Mouse (Mus musculus) left cerebral cortex, postnatal 4 days (tissue): Measurements from ENCODE around the gene Pdgfra. TPM values are rescaled to one million over a fixed set of nuclear protein-coding genes. Genes with fewer than 3 reads are reported as not detected.

Source experiments
- DNase-seq: peaks from one replicate; pipeline ENCODE4 v3.0.0-alpha.2; 2022
- intact Hi-C: fragments of 180-260 bp; cut with DNase I; formaldehyde crosslinking; loops from one replicate; pipeline ENCODE4 v1.15.1; 2025
- total RNA-seq, 2 experiments: library from RNA; stranded (reverse); gene quantifications; 2 replicates each; pipeline ENCODE4 v1.2.3; 2021

The Pdgfra gene
- total RNA-seq: 10 to 100 TPM; 61.5 to 68.4 TPM

DNA sequence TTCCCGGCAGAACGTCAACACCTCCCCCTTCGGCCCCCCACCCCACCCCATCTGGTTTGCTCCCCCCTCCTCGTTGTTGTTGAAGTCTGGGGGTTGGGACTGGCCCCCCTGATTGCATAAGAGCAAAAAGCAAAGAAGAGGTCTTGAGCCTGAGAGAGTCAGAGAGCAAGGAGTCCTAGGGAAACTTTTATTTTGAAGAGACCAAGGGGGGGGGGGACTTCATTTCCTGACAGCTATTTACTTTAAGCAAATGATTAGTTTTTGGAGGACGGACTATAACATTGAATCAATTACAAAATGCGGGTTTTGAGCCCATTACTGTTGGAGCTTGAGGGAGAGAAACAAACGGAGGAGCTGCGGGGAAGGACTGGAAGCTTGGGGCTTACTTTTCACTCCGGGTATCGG is at the start of gene Pdgfra:
TSS of gene Pdgfra (plus strand) at position 272 of the 405 bp plus-strand sequence.
- intact Hi-C loops: loop anchor here (5.0 kb wide), 3 partner anchors 190 to 1390 kb away; no protein-coding TSS in a partner anchor
- DNase-seq: no peak

DNA sequence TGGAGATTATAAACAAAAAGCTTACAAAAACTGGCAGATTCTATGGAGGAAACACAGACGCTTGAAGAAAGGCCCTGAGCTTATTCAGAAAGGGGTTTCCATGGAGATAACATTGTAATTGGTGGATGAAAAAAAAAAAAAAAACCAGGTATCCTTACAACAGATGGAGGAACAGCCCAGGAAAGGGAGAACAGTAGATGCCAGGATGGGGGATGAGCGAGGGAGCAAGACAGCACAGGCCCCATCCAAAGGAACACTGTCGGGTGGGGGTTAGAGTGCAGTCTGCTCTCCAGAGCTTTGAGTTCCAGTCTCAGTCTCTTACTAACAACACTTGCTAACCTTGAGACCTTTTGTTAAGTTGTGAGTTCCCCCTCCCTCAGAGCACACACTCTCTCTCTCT is 45.6 kb upstream of the Pdgfra start:
- intact Hi-C loops: no loop called here
- DNase-seq: no peak

DNA sequence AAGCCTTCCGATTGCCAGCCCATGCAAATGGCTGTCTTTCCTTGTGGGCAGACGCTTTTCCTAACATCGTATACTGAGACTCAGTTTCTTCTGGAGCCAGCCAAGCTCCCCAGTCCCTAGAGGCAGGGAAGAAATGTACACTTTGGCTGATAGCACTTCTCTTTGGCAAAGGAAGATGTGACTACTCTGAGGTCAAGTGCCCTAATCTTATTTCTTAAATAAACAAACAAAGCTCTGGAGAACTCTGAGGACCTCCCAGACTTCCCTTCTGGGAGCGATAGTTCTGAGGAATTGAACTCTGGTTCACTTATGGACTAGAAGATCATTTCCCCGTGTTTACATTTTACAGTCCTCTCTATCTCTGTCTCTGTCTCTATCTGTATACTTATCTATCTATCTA is 42.7 kb upstream of the Pdgfra start:
- intact Hi-C loops: no loop called here
- no peak for DNase-seq

DNA sequence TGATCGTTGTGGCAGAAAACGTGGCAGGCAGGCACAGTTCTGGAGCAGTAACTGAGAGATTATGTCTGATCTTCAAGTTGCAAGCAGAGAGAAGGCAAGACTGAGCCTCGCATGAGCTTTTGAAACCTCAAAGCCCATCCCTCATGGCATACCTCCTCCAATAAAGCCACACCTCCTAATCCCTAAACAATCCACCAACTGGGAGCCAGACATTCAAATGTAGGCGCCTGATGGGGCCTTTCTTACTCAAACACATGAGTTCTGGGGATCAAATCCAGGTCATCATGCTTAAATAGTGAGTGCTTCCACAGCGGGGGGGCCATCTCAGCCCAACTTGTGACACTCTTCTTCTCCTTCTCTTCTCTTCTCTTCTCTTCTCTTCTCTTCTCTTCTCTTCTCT is 40.3 kb upstream of the Pdgfra start:
- DNase-seq: no peak
- intact Hi-C loops: no loop called here

DNA sequence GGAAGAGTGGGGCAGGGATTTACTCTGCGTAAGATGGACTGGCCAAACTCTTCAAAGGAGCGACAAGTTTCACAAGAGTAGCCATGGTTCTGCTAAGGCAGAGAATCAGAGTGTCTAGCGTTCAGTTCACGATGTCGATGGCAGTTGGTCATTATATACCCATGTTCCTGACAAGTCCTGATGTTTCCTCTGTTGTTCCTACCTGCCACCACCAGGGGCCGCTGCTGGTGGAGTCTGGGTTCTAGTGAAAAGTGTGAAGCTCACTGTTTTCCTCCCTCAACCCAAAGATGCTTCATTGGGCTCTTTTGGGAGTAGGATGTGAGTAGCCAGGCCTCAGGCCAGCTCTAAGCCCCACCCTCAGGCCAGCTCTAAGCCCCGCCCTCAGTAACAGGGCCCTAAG is 33.3 kb upstream of the Pdgfra start:
- intact Hi-C loops: no loop called here
- peak; percentile 11 for DNase-seq

DNA sequence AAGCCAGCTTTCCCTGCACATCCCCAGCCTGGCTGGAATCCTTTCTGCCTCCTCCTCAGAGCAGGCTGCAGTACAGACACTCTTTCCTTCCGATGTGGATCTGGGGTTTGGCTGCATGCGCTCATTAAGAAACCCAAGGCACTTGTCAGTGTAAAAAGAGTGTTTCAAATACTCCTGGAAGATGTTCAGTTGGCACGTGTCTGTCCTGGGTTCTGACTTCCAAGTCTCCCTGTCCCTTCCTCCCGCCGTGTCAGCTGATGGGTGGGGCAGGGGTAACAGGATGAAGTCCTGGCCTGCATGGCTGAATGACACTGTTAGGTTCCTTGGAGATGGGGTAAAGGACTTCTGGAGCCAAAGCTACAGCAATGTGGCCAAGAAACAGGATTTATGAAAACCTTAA is 30.4 kb upstream of the Pdgfra start:
- intact Hi-C loops: no loop called here
- DNase-seq: peak; percentile 10

DNA sequence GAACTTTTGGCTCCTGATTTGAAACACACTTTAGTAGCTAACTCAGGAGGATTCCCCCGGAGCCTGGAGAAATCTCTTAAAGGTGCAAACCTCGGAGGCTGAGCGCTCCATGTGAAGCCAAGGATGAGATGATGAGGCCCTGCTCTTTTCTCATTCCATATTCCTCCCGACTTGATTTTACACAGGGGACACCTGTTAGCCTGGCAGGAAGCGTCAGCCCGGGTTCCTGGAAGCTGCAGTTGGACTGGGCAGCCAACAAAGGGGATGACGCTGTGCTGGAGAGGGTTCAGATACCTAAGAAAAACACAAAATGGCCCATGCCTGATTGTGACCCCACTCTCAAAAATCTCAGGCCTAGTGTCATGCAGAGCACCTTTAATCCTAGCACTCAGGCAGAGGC is 17.4 kb upstream of the Pdgfra start:
- no peak for DNase-seq
- intact Hi-C loops: no loop called here

DNA sequence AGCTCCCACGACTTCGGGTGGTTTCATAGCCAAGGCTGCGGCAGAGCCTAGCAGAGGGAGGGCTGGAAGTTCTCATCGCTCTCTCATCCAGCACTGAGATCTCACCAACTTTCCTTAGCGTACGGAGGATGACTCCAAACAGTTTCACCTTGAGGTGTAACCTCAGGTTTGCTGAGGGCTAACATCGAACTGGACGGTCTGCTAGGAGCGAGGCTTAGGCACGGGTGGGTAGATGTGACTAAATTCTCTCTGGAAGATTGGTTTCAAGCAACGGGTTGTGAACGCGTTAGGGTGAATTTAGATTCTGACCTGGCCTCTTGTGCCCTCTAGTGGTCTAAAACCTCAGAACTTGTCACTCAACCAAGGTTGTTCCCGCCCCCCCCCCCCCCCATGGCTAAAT is 9.0 kb upstream of the Pdgfra start:
- intact Hi-C loops: loop anchor here (10.0 kb wide), 2 partner anchors 338 to 828 kb away; no protein-coding TSS in a partner anchor
- peak; percentile 63 for DNase-seq

DNA sequence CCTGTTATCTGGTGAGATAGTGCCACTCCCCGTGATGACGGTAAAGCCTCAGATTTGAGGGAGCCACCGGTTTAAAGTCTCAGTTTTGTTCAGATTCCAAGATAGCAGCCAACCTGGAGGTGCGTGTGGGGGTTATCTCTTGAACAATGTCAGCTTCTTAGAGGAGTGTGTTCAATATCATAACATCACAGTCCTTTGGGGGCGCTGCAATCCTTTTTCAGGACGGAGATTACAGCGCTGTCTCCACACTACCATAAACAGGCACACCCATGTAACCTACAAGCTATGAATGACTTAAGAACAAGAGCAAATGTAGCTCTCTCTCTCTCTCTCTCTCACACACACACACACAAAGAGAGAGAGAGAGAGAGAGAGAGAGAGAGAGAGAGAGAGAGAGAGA is 8.3 kb upstream of the Pdgfra start:
- intact Hi-C loops: loop anchor here (10.0 kb wide), 2 partner anchors 339 to 829 kb away; no protein-coding TSS in a partner anchor
- no peak for DNase-seq

DNA sequence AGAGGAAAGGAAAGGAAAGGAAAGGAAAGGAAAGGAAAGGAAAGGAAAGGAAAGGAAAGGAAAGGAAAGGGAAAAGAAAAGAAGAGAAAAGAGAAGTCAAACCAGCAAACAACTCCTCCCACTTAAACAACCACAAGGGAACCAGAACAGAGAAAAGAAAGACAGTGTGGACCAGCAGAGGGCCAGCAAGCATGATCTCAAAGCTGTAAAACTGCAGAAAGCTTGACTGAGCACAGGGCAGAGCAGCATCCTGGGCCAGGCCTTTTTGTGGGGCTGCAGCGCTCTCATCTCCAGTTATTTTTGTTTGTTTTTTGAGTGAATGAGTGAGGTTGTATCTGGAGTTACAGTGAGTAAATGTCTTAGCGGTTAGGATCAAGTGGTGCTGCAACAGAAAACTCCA is 6.8 kb upstream of the Pdgfra start:
- intact Hi-C loops: loop anchor here (10.0 kb wide), 2 partner anchors 341 to 831 kb away; no protein-coding TSS in a partner anchor
- no peak for DNase-seq

DNA sequence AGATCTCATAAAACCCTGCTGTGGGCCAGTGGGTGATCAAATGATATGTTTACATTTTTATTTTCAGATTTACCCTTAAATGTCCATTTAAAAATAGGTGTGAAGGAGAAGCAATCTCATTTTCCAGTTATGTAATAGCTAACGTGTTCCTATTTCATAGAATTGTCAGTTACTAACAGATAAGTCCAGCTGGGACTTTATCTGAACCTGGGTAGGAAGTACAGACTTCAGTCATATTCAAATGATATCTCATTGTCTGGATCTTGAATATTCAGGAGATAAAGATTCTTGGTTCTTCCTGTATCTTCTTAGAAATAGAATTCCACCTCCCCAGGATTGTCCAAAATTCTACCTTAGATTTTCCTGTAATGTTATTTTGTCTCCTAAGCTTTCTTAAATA is 5.6 kb upstream of the Pdgfra start:
- DNase-seq: no peak
- intact Hi-C loops: loop anchor here (10.0 kb wide), 2 partner anchors 342 to 832 kb away; no protein-coding TSS in a partner anchor

DNA sequence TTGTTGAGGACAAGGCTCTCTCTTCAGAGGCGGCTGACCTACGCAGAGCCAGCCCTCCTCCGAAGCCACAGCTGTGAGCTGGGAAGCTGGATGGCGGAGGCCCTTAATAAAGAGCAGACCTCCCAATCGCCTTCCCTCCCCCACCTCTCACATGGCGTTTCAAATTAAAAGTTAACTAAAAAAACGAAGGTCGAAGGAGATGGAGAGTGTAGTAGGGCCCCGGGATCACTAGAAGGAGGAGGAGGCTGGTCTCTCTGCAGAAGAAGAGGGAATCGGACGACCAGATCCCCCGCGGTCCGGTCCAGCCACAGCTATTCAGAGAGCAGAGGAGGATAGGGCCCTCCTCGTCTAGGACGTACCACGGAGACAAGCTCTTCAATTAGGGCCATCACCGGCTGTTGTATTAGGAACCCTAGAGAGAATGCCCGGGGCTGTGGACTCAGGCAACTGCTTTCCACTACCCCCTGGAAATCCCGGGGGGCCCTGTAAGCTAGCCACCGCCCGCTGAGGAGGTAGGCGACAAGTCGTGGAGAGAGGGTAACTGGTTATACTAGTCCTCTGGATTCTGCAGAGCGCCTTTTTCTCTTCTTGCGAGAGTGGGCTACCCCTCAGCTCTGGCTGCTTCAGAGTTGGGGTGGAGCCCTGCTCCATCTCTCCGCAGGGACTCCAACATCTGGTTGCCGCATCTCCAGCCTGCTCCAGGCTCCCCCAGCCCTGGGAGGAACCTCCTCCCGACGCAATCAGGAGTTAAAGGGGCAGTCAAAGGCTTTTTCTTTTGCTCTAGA is 3.6 kb upstream of the Pdgfra start:
- no peak for DNase-seq
- intact Hi-C loops: loop anchor here (10.0 kb wide), 2 partner anchors 344 to 834 kb away; no protein-coding TSS in a partner anchor

DNA sequence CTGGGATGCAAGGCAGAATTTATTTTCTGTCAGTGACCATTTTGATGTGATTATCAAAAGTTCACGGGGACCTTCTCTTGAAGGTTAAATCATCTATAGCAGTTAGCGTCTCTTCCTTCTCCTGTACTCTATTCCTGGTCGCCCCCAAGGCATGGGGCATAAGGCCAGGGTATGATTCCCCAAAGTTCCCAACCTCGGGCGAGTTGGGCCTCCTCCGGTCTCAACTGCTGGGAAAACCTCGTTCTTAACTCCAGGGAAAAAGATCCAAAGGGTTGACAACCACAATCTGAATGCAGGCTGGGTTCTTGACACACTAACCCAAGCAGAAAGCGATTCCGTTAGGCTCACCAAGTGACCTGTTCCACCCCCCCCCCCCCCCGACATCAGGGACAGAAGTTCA is 2.7 kb upstream of the Pdgfra start:
- intact Hi-C loops: loop anchor here (10.0 kb wide), 2 partner anchors 345 to 835 kb away; no protein-coding TSS in a partner anchor

DNA sequence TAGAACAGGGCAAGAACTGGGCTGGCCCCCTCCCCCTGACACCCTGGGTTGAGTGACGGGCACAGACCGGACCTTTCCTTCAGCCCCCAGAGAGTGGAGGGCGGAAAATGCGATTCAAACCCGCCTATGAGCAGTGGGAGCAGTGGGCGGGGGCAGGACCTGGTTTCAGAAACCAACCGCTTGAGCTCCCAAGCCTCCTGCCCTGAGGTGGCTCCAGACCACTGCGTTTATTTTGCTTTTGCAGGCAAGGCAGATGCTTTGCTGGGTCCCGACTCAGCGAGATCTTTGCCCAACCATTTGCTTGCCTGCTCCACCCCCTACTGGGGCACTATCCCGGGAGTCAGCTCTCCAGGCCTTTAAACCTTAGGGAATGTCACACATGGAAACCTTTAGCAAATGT is 2.2 kb upstream of the Pdgfra start:
- no peak for DNase-seq
- intact Hi-C loops: loop anchor here (5.0 to 10.0 kb wide), 5 partner anchors 188 to 1388 kb away; no protein-coding TSS in a partner anchor

More for the DNA sequence above, 2.7 kb upstream of the Pdgfra start:
- no peak for DNase-seq

DNA sequence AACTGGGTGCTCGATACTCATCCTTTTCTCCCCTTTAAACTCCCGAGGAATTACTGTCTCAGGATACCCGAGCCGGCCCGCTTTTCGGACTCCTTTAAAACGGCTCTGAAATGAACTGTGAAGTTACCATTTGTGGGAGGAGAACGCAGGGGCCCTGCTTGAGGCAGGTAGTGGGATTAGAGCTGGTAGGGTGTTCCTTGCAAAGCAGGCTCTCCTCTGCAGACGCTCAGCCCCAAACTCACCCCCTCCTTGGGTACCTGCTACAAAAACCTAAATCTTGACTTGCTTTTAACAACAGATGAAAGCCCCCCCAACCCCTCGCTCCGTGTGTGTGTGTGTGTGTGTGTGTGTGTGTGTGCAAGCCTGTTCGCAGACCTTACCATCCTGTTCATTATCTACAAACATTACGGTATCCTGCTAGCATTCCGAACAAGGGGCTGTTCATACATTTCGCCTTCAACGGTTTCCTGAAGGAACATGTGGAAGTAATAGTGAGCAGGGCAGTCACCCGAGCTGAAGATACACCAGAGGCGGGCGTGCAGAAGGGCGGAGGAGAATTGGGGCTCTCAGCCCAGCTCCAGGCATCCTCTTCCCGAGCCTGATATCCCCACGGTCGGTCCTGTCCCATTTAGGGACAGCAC is 1.6 kb upstream of the Pdgfra start:
- intact Hi-C loops: loop anchor here (5.0 kb wide), 3 partner anchors 188 to 1388 kb away; no protein-coding TSS in a partner anchor
- no peak for DNase-seq

DNA sequence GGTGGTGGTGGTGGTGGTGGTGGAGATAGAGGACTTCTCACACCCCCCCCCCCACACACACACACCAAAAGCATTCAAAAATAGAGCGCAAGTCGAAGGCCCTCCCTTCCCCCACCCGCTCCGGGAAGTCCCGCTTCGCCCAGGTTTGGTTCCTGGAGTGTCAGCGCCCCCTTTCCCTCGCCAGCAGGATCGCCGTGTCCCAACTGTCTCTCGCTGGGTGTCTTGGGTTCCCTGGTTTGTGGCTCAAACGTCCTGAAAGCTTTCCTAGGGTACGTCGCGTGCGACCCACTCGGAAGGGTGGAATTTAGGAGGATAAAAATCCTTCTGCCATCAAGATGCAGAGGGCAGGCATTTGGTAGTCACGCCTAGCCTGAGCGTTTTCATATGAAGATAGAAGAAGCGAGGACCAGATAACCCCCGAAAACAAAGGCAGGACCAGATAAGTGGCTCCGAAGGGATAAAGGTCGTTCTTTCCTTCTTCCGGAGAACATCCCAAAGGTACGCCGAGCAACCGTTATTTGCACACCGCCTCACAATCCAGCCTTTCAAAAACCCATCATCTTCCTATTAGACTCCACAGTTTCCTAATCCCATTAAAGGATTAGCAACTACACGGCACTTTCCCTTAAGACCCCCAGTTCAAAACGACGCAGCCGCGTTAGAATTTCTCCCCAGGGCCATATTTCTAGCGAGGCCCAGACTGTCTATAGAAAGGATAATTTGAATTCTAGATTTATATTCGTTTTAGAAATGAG is 769 bp upstream of the Pdgfra start:
- peak; percentile 78 for DNase-seq
- intact Hi-C loops: loop anchor here (5.0 kb wide), 3 partner anchors 189 to 1389 kb away; no protein-coding TSS in a partner anchor

DNA sequence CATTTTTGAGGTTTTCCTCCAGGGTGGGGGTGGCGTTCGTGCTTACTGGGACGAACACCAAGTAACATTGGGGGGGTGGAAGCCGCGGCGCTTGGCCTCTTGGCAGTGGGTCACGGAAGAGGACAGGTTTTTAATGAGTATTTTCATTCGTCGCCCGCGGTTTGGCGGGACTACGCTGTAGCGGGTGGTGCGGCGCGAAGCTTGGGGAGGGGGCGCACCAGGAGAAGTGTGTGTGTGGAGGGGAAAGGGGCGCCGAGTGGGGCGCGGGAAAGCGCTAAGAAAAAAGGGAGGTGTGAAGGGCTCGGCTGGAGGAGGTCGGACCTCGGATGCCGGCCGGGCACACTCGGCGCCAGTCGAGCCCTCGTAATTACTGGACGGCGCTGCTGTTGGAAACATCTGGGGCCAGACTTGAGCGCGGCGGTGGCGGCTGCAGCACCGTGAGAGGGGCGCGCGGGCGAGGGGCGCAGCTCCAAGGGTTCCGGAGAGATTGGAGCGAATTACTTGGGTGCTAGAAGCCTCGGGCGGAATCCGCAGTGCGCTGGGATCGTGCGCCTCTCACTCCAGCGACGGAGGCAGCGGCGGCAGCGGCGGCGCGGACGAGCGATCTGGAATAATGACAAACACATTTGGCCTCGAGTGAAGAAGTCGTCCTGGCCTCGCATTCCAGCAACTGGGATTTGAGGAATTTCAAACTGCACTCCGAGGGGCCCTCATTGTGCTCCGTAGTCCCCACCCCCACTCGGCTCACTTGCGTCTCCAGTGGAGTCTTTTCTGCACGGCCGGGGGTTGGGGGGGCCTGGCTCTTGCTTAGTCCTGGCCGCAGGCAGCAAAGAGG is 916 bp downstream of the Pdgfra start:
- intact Hi-C loops: loop anchor here (5.0 kb wide), 3 partner anchors 191 to 1391 kb away; no protein-coding TSS in a partner anchor
- peak; percentile 32 for DNase-seq

DNA sequence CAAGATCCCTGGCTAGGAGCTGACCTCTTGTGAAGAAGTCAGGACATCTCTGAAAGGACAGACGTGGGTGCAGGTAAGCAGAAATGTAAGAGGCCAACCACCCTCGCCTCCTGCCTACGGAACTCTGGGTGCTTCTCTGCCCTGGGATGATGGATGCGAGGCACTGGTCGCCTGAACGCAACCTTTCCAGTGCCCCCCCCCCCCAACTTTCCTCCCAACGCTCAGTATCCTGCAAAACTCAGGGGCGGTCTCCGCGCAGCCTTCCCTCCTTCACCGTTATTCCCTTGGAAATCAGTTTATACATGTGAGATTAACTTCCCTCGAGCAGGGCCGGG is 1.5 kb downstream of the Pdgfra start:
- intact Hi-C loops: loop anchor here (5.0 kb wide), 3 partner anchors 191 to 1391 kb away; no protein-coding TSS in a partner anchor

DNA sequence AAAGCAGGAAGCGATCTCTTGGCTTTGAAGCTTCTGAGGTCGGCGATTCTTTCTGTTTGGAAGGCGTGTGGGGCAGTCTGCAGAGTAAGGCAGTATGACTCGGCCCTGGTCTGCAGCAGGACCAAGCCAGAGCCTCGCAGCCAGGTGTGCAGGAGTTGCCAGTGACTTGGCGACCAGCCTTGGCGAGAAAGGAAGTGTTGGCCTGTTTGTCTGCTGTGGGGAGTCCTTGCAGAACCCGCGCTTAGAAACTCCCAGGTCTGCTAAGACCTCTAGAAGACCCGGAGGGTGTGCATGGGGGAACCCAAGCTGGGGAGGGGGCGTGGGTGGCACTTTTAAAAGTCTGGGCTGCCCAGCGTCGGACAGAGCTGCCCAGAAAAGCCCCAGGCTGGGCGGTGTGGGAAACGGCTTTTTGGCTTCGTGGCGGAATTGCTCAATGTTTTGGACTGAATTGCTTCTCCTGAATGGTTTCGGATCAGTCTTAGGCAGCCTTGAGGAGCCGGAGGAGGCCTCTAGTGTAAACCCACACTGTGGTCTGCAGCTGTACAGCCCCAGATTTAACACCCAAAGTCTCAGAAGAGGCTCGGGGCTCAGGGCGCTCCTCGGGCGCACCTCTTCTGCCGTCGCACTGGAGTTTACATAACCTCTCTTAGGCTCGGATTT is 2.0 kb downstream of the Pdgfra start:
- intact Hi-C loops: loop anchor here (5.0 kb wide), 3 partner anchors 192 to 1392 kb away; no protein-coding TSS in a partner anchor
- no peak for DNase-seq

More for the DNA sequence above, 1.5 kb downstream of the Pdgfra start:
- DNase-seq: no peak
